Mouse (Mus musculus) bone marrow macrophage, adult 2 months (primary cell): Measurements from ENCODE around the gene Rnf103. TPM values are rescaled to one million over a fixed set of nuclear protein-coding genes. Genes with fewer than 3 reads are reported as not detected.

Source experiments
- H3K27ac ChIP-seq: 2 replicates; pipeline ENCODE4 v1.5.1; 2012; ENCODE audit warnings: low read depth, low read length; ENCODE audit not compliant: insufficient read depth
- H3K4me1 ChIP-seq: 2 replicates; pipeline ENCODE4 v1.6.1; 2012; ENCODE audit warnings: low read length; ENCODE audit not compliant: control insufficient read depth, insufficient read depth
- H3K4me3 ChIP-seq: 2 replicates; pipeline ENCODE4 v1.5.1; 2012; ENCODE audit warnings: mild to moderate bottlenecking, low read length, moderate library complexity; ENCODE audit not compliant: insufficient read depth
- CTCF ChIP-seq: IDR thresholded peaks from 2 replicates; pipeline ENCODE4 v1.5.1; 2012; ENCODE audit warnings: low read depth, mild to moderate bottlenecking, low read length, moderate library complexity
- POLR2A ChIP-seq: IDR thresholded peaks from 2 replicates; pipeline ENCODE4 v1.6.1; 2012; ENCODE audit warnings: mild to moderate bottlenecking, low read depth, low read length, borderline replicate concordance
- polyA plus RNA-seq: library from polyadenylated mRNA; stranded (reverse); fragments of >200 nt; gene quantifications from 2 replicates; pipeline ENCODE4 v1.2.4, GENCODE M21; 2012; ENCODE audit not compliant: missing spikeins, insufficient read depth, insufficient read length

The Rnf103 gene
- polyA plus RNA-seq, 1 experiment: 27.2 TPM

GRCm38 (mm10) chr6:71487966-71488365 lies 5.7 kb upstream of the Rnf103 start:
- Histone ChIP-seq H3K4me1 (peaks cover 19% of the 10 kb centered on the region), H3K27ac (no peak overlapping the region), H3K4me3 (no peak overlapping the region)
- TF ChIP-seq POLR2A: no peak
- no peak for TF ChIP-seq CTCF

GRCm38 (mm10) chr6:71492136-71492535 lies 1.6 kb upstream of the Rnf103 start:
- H3K4me3 ChIP-seq: no peak overlapping the region
- H3K27ac ChIP-seq: no peak overlapping the region
- TF ChIP-seq CTCF: no peak
- no peak for TF ChIP-seq POLR2A
- H3K4me1 ChIP-seq: peaks cover 18% of the 10 kb centered on the region

- TF ChIP-seq POLR2A: no peak
- TF ChIP-seq CTCF: no peak
- Histone ChIP-seq H3K27ac (peak overlapping the region; percentile 93), H3K4me3 (peak overlapping the region; percentile 91), H3K4me1 (peaks cover 12% of the 10 kb centered on the region)
Observed at GRCm38 (mm10) chr6:71492756-71493674, 679 bp upstream of the Rnf103 start.

DNA sequence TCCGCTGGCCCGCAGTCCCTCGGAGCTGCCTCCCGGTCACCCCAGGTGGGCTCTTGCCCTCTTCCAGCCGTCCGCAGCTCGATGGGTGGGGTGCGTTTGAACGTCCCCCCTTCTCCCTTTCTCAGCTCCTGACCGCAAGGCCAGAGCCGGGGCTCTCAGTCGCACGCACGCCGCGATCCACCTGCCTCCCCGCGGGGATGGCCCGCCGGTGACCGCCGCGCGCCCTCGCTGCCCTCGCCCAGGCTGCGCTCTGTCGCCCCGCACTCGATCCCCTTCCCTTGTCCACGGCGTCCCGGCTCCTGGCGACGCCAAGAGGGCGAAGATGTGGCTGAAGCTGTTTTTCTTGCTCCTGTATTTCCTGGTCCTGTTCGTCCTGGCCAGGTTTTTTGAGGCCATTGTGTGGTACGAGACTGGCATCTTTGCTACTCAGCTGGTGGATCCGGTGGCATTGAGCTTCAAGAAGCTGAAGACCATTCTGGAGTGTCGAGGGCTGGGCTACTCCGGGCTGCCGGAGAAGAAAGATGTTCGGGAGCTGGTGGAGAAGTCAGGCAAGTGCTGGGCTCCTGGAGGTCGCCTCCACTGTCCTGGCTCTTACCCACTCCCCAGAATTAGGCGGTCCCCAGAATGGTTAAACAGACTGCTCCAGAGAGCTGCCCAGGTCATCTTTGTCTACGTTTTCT lies 787 bp downstream of the Rnf103 start:
- Histone ChIP-seq H3K27ac (peak overlapping the region; percentile 93), H3K4me1 (peaks cover 6% of the 10 kb centered on the region), H3K4me3 (peak overlapping the region; percentile 91)
- TF ChIP-seq CTCF (no peak), POLR2A (no peak; the same call in 1 of the 2 replicates)

DNA sequence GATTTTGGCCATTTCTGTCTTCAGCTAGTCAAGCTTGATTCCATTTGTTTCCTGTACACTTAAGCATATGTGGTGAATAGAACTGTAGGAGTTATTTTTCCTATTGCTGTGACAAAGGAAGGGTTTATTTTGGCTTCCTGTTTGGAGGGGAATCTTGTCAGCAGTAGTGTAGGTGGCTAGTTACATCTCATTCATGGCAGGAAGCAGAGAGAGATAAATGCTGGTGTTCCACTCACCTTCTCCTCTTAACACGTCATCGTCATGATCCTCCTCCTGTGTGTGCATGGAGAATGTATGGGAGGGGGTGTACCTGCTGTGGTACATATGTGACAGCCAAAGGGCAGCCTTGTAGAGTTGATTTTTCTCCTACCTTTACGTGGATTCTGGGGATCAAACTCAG lies 6.9 kb downstream of the Rnf103 start:
- Histone ChIP-seq H3K27ac (no peak overlapping the region), H3K4me1 (peaks cover 5% of the 10 kb centered on the region), H3K4me3 (no peak overlapping the region)
- no peak for TF ChIP-seq POLR2A
- TF ChIP-seq CTCF: no peak

GRCm38 (mm10) chr6:71503001-71503400 lies 9.3 kb downstream of the Rnf103 start:
- Histone ChIP-seq H3K4me1 (no peaks in the 10 kb centered on the region), H3K4me3 (no peak overlapping the region), H3K27ac (no peak overlapping the region)
- TF ChIP-seq CTCF: no peak
- TF ChIP-seq POLR2A: no peak

DNA sequence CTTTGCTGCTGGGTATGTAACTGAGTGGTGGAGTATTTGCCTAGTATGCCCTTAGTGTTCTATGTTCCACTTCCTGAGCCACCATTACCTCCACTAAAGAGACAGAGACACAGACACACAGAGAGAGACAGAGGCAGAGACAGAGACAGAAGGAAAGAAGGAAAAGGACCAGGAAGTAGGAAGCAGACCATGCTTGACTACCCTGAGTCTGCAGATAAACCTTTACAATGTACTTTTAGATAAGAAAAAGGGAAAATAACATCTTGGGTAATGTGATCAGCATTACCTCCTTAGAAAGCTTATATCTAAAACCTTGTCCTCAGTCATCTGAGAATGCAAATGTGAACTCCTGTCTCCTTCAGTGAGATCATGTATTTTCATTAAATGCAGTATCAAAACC lies 10.0 kb downstream of the Rnf103 start:
- Histone ChIP-seq H3K27ac (no peak overlapping the region), H3K4me1 (no peaks in the 10 kb centered on the region), H3K4me3 (no peak overlapping the region)
- TF ChIP-seq CTCF: no peak
- TF ChIP-seq POLR2A: no peak

GRCm38 (mm10) chr6:71504091-71504490 lies 10.4 kb downstream of the Rnf103 start:
- Histone ChIP-seq H3K4me1 (no peaks in the 10 kb centered on the region), H3K27ac (no peak overlapping the region), H3K4me3 (no peak overlapping the region)
- TF ChIP-seq CTCF (no peak), POLR2A (no peak)

GRCm38 (mm10) chr6:71505671-71506070 lies 12.0 kb downstream of the Rnf103 start:
- no peak overlapping the region for H3K27ac ChIP-seq
- TF ChIP-seq CTCF (no peak), POLR2A (no peak)
- no peak overlapping the region for H3K4me3 ChIP-seq
- H3K4me1 ChIP-seq: no peaks in the 10 kb centered on the region

DNA sequence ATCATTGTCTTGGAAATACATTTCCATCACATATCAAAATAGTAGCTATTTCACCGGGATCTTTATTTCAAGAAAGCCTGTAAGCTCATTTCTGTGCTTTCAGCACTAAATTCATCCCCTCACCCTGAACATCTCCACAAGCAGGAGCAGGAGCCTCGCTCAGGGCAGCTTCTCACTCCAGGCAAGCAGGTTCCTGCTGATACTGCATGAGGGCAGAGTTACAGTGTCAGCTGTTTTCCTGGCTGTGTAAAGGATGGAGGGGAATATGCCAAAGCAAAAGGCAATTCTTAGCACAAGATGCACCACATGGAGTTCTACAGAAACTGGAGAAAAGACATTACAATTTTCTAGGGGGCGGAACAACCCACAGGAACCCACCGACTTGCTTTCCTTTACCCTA lies 25.8 kb downstream of the Rnf103 start:
- TF ChIP-seq CTCF (no peak), POLR2A (no peak)
- Histone ChIP-seq H3K4me3 (no peak overlapping the region), H3K4me1 (no peaks in the 10 kb centered on the region), H3K27ac (no peak overlapping the region)
